Mouse (Mus musculus): Measurements from ENCODE around the gene Gm29866.
"Not testable (repeated sequence)": the region's sequence is repeated elsewhere in the genome, so short reads cannot be mapped to it uniquely, and the experiment has no call there.

Gene Gm29866

DNA sequence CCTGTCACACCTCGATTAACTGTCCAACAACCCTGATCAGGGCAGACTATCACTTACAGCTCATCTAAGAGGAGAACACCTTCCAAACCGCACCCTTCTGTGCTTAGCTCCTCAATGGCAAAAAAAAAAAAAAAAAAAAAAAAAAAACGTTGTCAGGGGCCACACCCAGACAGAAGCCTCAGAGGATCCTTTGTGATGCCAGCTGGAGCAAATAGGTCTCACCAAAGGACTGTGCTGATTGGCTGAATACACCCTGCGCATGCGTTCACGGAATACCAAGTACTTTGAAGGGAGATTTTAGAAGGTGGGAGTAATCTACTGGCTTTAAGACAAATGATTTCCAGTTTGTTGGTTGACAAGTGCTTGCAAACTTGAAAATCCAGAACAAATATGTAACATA lies at the start of gene Gm29866:
Gene Gm29866 (minus strand): TSS at position 101 of the 400 bp plus-strand sequence.
- in situ Hi-C loops (cut with MboI, MseI), result not testable (repeated sequence)
